Mouse (Mus musculus): ENCODE results near the gene Dennd6b. TPM values are rescaled to one million over a fixed set of nuclear protein-coding genes. Genes with fewer than 3 reads are reported as not detected.

Dennd6b gene
- 84.0 and 85.3 TPM in 2 replicates for polyA plus RNA-seq (2015; fragmentation: Nextera tagmentation; extraction: Ambion mirVana)

DNA sequence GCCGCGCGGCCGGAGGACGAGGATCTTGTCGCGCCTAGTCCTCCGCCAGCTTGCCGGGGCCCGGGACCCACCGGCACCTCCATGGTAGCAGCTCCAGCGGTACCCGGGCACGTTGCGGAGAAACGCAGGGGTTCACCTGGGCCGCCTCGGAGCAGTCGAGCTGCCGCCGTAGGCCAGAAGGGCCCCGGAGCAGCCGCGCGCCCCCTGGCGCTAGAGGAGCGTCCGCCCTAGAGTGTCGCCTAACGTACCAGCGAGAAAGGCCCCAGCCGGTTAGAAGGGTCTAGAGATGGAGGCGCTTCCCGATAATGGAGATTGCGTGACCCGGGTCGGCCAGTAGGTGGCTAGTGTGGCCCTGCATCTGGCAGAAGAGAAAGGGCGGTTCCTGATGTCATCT is at the start of gene Dennd6b:
Dennd6b (minus strand) TSS at position 184 of the 394 bp plus-strand sequence.
- peak; percentile 99 for ATAC-seq

DNA sequence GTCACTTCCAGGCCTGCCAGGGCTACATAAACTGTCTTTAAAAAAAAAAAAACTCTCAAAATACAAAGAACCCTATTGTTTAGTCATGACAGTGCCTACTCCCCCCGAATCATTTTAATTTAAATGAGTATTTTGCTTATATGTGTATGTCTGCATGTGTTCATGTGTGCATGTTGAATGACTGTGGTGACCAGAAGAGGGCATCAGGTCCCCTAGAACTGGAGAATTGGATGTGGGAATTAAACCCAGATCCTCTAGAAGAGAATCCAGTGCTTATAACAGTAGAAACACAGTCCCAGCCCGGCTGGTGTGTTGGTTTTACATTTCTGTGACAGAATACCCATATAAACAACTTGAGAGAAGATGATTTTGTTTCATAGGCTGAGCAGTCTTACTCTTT is 44.7 kb upstream of the Dennd6b start:
- Histone ChIP-seq H3K9me3 (no peaks in the 10 kb centered on the region), H3K4me1 (replicated peaks) (no peaks in the 10 kb centered on the region; the same call in 1 of the 2 replicates), H3K4me2 (replicated peaks) (no peak overlapping the region), H3K9ac (replicated peaks) (no peak overlapping the region), H3K27me3 (no peaks in the 10 kb centered on the region), H3K27ac (no peak overlapping the region), H3K36me3 (peaks cover 39% of the 10 kb centered on the region), H3K4me3 (replicated peaks) (no peak overlapping the region)
- 68% methylated on average over 2 of the region's 2 CpGs for WGBS
- no peak for ATAC-seq

More for the DNA sequence above, at the start of gene Dennd6b:
- under 1% methylated on average over 38 of the region's 38 CpGs for WGBS
- Histone ChIP-seq H3K36me3 (peaks cover 11% of the 10 kb centered on the region), H3K4me1 (replicated peaks) (peaks cover 18% of the 10 kb centered on the region), H3K9me3 (no peaks in the 10 kb centered on the region), H3K4me2 (replicated peaks) (peak within 1 kb of the TSS; percentile 72), H3K27ac (peak within 1 kb of the TSS; percentile 99), H3K4me3 (replicated peaks) (peak within 1 kb of the TSS; percentile 91), H3K9ac (replicated peaks) (peak within 1 kb of the TSS; percentile 99), H3K27me3 (no peaks in the 10 kb centered on the region)

DNA sequence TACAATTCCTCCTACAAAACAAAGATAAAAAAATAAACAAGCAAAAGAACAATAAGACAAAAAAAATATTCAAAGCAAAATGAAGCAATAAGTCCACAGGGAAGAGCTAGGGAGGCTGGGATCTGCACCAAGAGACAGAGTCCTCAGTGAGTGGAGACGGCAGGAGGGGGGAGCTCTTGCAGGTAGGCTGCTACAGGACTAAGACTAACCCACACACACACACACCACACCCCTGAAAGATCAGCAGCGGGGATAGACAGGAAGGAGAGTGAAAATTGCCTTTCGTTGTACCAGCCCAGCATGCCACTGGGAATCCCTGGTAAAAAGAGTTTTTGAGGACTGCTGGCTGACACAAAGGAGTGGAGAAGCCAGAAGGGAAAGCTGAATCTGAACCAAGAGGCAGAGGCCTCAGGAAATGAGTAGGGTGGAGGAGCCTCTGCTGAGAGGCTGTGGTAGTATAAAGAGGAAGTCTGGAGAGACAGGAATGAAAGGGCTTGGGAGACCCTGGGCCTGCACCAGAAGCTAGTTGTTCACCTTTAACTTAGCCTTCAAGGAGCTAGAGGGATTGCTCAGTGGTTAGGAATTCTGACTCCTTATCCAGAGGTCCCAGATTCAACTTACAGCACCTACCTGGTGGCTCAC is 43.6 kb upstream of the Dennd6b start:
- Histone ChIP-seq H3K4me2 (replicated peaks) (no peak overlapping the region), H3K9me3 (no peaks in the 10 kb centered on the region), H3K27ac (no peak overlapping the region), H3K4me1 (replicated peaks) (no peaks in the 10 kb centered on the region; the same call in 1 of the 2 replicates), H3K9ac (replicated peaks) (no peak overlapping the region), H3K27me3 (no peaks in the 10 kb centered on the region), H3K36me3 (peaks cover 35% of the 10 kb centered on the region), H3K4me3 (replicated peaks) (no peak overlapping the region)
- ATAC-seq: no peak
- 67% methylated on average over 3 of the region's 3 CpGs for WGBS

DNA sequence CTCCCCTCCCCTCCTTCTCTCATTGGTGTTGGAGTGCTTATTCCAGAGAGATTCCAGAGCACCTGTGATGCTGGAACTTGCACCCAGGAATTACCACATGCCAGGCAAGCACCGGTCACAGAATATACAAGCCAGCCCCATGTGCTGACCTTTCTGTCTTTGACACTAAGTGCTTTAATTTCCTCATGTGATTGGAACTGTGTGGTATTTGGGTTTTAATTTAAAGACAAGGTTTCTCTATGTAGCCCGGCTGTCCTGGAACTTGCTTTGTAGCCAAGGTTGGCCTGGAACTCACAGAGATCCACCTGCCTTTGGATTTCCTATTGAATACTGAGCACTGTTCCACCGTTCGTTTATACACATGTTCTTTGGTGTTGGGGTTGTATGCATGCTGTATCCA is 37.8 kb upstream of the Dennd6b start:
- no peaks in the 10 kb centered on the region for H3K9me3 ChIP-seq
- WGBS: 88% methylated on average over 4 of the region's 4 CpGs
- no peak overlapping the region for H3K4me2 ChIP-seq (replicated peaks)
- H3K27ac ChIP-seq: no peak overlapping the region
- H3K4me1 ChIP-seq (replicated peaks): no peaks in the 10 kb centered on the region; the same call in 1 of the 2 replicates
- no peaks in the 10 kb centered on the region for H3K27me3 ChIP-seq
- no peak overlapping the region for H3K4me3 ChIP-seq (replicated peaks)
- no peak overlapping the region for H3K9ac ChIP-seq (replicated peaks)
- no peak for ATAC-seq
- H3K36me3 ChIP-seq: peaks cover 17% of the 10 kb centered on the region

DNA sequence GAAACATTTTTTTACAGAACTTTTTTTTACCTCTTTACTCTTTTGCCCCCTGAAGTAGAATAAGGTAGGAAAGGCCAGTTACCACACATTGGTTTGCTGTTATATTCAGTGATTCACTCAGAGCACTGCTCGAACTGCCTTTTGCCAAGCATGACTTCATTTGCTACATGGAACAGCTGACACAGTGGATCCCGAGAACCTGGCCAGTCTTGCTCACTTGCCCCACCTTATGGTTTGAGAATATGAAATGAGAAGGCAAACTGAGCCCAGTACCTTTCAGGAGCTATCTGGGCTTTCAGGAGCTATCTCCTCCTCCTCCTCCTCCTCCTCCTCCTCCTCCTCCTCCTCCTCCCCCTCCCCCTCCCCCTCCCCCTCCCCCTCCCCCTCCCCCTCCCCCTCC is 37.3 kb upstream of the Dennd6b start:
- H3K4me3 ChIP-seq (replicated peaks): no peak overlapping the region
- no peaks in the 10 kb centered on the region for H3K9me3 ChIP-seq
- no peak overlapping the region for H3K9ac ChIP-seq (replicated peaks)
- H3K27ac ChIP-seq: no peak overlapping the region
- WGBS: 55% methylated on average over 2 of the region's 2 CpGs
- no peak overlapping the region for H3K4me2 ChIP-seq (replicated peaks)
- no peaks in the 10 kb centered on the region for H3K27me3 ChIP-seq
- ATAC-seq: no peak
- H3K4me1 ChIP-seq (replicated peaks): no peaks in the 10 kb centered on the region
- peaks cover 17% of the 10 kb centered on the region for H3K36me3 ChIP-seq

DNA sequence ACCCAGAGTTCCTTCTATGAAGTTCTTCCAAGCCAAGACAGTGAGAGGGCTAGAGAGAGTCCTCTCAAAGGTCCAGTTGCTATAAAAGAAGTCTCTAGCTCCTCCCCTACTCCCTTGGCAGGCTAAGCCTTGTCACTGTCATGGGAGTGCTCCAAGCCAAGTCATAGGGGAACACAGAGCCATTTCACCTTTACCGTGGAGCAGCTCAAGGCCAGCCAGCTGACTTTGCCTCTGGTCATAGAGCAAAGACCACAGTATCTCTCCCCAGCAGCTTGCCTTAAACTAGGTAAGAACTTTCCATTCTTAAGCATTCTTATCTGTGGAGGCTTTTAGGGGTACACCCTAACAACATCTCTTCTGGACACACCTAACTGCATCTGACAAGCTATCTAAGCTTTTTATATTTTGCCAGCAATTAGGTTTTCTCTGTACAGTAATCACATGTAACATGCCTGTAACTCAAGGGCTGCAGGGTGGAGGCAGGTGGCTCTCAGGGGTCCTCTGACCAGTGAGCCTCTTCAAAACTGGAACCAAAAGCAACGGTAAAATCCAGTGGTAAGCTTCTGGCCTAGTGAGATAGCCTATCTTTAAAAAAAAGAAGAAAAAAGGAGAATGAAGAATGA is 19.4 kb upstream of the Dennd6b start:
- no peaks in the 10 kb centered on the region for H3K9me3 ChIP-seq
- 94% methylated on average over 2 of the region's 2 CpGs for WGBS
- H3K4me1 ChIP-seq (replicated peaks): peaks cover 31% of the 10 kb centered on the region
- no peaks in the 10 kb centered on the region for H3K27me3 ChIP-seq
- H3K4me2 ChIP-seq (replicated peaks): no peak overlapping the region
- no peak overlapping the region for H3K27ac ChIP-seq
- H3K9ac ChIP-seq (replicated peaks): no peak overlapping the region
- no peak for ATAC-seq
- no peak overlapping the region for H3K4me3 ChIP-seq (replicated peaks)
- H3K36me3 ChIP-seq: peaks cover 17% of the 10 kb centered on the region

DNA sequence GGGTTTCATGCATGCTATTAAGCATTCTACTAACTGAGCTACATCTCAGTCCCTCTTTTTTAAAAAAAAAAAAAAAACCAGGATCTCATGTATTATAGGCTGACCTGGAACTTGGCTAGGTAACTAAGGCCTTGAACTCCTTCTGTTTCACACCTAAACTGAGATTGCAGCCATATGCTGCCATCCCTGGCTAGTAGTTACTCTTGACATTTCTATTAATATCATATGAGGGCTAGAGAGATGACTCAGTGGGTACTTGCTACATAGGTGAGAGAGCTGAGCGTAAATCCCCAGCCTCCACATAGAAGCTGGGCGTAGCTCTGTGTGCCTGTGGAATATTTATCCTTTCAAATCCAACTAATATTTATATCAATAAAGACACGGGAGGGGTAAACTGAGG is 18.7 kb upstream of the Dennd6b start:
- Histone ChIP-seq H3K9me3 (no peaks in the 10 kb centered on the region), H3K27me3 (no peaks in the 10 kb centered on the region), H3K4me1 (replicated peaks) (peaks cover 31% of the 10 kb centered on the region), H3K4me3 (replicated peaks) (no peak overlapping the region), H3K9ac (replicated peaks) (no peak overlapping the region), H3K27ac (no peak overlapping the region), H3K4me2 (replicated peaks) (no peak overlapping the region), H3K36me3 (peaks cover 17% of the 10 kb centered on the region)
- no peak for ATAC-seq
- WGBS: 94% methylated on average over 3 of the region's 3 CpGs

DNA sequence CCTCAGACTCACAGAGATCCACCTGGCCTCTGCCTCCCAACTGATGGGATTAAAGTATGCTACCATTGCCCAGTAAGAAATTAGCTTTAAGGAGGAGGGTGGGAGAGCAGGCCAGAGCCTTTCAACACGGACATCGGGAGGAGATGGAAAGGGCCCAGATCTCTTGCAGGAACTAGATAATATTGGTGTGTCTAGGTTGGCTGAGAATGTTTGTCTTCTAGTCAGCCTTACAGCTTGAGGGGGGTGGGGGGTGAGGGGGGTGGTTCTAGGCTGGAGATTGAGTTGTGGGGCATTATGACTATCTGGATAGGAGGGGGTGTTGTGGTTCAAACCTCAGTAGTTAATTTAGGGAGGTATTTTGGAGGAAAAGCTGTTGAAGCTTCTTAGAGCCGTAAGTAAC is 17.2 kb upstream of the Dennd6b start:
- 91% methylated on average over 3 of the region's 3 CpGs for WGBS
- H3K36me3 ChIP-seq: peaks cover 17% of the 10 kb centered on the region
- ATAC-seq: no peak
- H3K9me3 ChIP-seq: no peaks in the 10 kb centered on the region
- H3K4me1 ChIP-seq (replicated peaks): peaks cover 31% of the 10 kb centered on the region
- no peak overlapping the region for H3K27ac ChIP-seq
- no peak overlapping the region for H3K9ac ChIP-seq (replicated peaks)
- H3K4me3 ChIP-seq (replicated peaks): peak overlapping the region; percentile 12; the same call in 1 of the 2 replicates
- H3K4me2 ChIP-seq (replicated peaks): peak overlapping the region; percentile 87
- no peaks in the 10 kb centered on the region for H3K27me3 ChIP-seq

DNA sequence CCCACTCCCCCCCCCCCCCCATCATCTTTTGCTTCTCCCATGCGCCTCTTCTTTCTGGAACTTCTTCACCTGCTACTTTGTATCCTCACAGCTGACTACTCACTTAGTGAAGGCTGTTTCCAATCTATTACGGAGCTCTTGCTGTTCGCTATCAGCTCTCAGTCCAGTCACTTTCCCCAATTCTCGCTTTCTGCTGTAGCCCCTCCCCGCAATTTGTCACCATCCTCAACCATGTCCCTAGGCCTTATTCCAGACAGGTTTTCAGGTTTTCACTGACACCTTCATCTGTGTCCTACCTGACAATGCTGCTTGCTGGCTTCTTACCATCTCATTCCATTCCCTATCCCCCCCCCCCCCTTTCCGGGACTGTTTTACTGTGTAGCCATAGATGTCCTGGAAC is 16.2 kb upstream of the Dennd6b start:
- 53% methylated on average over 6 of the region's 6 CpGs for WGBS
- no peak for ATAC-seq
- peak overlapping the region; percentile 96 for H3K27ac ChIP-seq

DNA sequence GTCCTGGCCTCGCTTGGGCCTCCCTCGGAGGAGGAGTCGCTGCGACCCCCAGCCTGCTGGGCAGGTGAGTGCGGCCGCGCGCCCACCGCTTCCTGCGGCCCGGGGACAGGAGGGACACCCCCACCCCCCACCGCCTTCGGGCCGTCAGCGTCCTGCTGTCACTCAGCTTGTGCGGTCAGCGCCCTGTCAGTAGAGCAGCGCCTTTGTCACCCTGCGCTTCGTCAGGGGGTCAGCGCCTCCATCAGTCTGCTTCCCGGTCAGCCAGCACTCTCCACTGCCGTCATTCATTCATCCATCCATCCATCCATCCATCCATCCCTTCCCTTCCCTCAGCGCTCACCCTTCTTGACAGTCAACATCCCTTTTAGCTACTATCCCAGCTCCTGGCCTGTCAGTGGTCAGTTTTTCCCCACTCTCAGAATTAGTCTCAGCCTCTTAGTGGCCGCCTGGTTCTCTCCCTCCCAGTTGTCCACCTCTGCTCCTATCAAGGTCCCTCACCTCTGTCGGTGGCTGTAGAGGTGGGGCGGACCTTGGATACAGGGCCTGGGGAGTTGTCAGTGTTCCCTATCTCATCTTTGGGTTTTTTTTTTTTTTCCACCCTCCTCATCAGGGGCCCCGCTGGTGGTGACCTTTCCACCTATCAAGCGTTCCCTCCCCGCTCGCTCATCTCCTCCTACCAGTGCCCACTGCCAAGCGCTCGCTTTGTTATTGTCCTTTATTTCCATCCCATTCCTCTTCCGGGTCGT is 15.6 kb upstream of the Dennd6b start:
- peak overlapping the region; percentile 96 for H3K27ac ChIP-seq
- H3K27me3 ChIP-seq: no peaks in the 10 kb centered on the region
- H3K4me3 ChIP-seq (replicated peaks): peak overlapping the region; percentile 92
- no peaks in the 10 kb centered on the region for H3K9me3 ChIP-seq
- H3K36me3 ChIP-seq: peaks cover 16% of the 10 kb centered on the region
- H3K4me2 ChIP-seq (replicated peaks): peak overlapping the region; percentile 87
- 2% methylated on average over 35 of the region's 35 CpGs for whole genome bisulfite sequencing
- peak; percentile 78 for ATAC-seq
- H3K4me1 ChIP-seq (replicated peaks): peaks cover 31% of the 10 kb centered on the region
- peak overlapping the region; percentile 97 for H3K9ac ChIP-seq (replicated peaks)

More for the DNA sequence above, 16.2 kb upstream of the Dennd6b start:
- peaks cover 31% of the 10 kb centered on the region for H3K4me1 ChIP-seq (replicated peaks)
- H3K4me3 ChIP-seq (replicated peaks): peak overlapping the region; percentile 92
- peak overlapping the region; percentile 87 for H3K4me2 ChIP-seq (replicated peaks)
- H3K9ac ChIP-seq (replicated peaks): peak overlapping the region; percentile 97
- H3K9me3 ChIP-seq: no peaks in the 10 kb centered on the region
- H3K36me3 ChIP-seq: peaks cover 17% of the 10 kb centered on the region
- H3K27me3 ChIP-seq: no peaks in the 10 kb centered on the region

DNA sequence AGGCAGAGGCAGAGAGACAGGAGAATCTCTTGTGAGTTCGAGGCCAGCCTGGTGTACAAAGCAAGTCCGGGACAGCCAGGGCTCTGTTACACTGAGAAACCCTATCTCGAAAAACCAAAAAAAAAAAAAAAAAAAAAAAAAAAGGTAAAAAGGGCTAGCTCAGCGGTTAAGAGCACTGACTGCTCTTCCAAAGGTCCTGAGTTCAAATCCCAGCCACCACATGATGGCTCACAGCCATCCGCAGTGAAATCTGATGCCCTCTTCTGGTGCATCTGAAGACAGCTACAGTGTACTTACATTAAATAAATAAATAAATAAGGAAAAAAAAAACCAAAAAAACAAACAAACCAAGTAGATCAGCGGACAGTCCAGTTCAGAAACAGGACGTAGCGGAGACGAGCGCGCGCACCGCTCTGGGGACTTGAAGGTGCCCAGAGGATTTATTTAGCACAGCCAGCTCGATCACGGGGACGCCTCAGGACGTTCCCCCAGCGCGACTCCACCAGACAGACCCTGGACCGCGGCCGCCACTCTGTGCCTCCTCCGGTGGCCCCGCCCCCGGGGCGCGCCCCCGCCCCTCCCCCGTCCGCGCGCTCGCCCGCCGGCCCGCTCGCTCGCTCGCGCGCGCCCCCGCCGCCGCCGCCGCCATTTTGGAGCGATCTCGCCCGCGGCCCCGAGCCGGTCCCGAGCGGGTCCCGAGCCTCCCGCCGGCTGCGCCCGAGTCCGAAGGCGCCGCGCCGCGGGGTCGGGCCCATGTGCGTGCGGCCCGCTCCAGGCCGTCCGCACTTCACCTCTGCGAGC is 14.8 kb upstream of the Dennd6b start, which contains the start of gene Ppp6r2:
Ppp6r2 (plus strand) TSS at position 639 of the 801 bp plus-strand sequence.
- H3K27ac ChIP-seq: peak within 1 kb of the TSS; percentile 96
- H3K9ac ChIP-seq (replicated peaks): peak within 1 kb of the TSS; percentile 97
- no peaks in the 10 kb centered on the region for H3K9me3 ChIP-seq
- peak within 1 kb of the TSS; percentile 92 for H3K4me3 ChIP-seq (replicated peaks)
- peaks cover 31% of the 10 kb centered on the region for H3K4me1 ChIP-seq (replicated peaks)
- WGBS: 5% methylated on average over 50 of the region's 73 CpGs
- peaks cover 8% of the 10 kb centered on the region for H3K36me3 ChIP-seq
- no peaks in the 10 kb centered on the region for H3K27me3 ChIP-seq
- peak; percentile 92 for ATAC-seq
- H3K4me2 ChIP-seq (replicated peaks): peak within 1 kb of the TSS; percentile 87

All from midbrain, embryonic 13.5 days (tissue).